Mouse (Mus musculus) kidney, embryonic 15.5 days (tissue): ENCODE results near the gene Rab29. TPM values are rescaled to one million over a fixed set of nuclear protein-coding genes. Genes with fewer than 3 reads are reported as not detected.
"Not testable (repeated sequence)": the region's sequence is repeated elsewhere in the genome, so short reads cannot be mapped to it uniquely, and the experiment has no call there.

Source experiments
- ATAC-seq: fragments of 200-750 bp; cut with Nextera tagmentation; replicated peaks from 2 replicates; pipeline ENCODE4 v1.8.0; 2017; ENCODE audit warnings: moderate TSS enrichment; ENCODE audit not compliant: low FRiP score
- H3K27ac ChIP-seq: fragments of 300-500 bp; sonication (generic); 2 replicates; pipeline ENCODE4 v1.5.1; 2015; ENCODE audit warnings: mild to moderate bottlenecking, inconsistent platforms
- H3K27me3 ChIP-seq: fragments of 300-500 bp; sonication (generic); 2 replicates; pipeline ENCODE4 v1.6.1; 2015; ENCODE audit warnings: inconsistent platforms
- H3K36me3 ChIP-seq: fragments of 300-500 bp; sonication (generic); 2 replicates; pipeline ENCODE4 v1.6.1; 2015; ENCODE audit warnings: inconsistent platforms
- H3K4me1 ChIP-seq: fragments of 300-500 bp; sonication (generic); 2 replicates; pipeline ENCODE4 v1.6.1; 2015; ENCODE audit warnings: inconsistent platforms
- H3K4me2 ChIP-seq: fragments of 300-500 bp; sonication (generic); 2 replicates; pipeline ENCODE4 v1.6.1; 2015; ENCODE audit warnings: moderate library complexity, mild to moderate bottlenecking, inconsistent platforms
- H3K4me3 ChIP-seq: fragments of 300-500 bp; sonication (generic); replicated peaks from 2 replicates; pipeline ENCODE4 v1.5.1; 2015; ENCODE audit warnings: mild to moderate bottlenecking, inconsistent platforms
- H3K9ac ChIP-seq: fragments of 300-500 bp; sonication (generic); 2 replicates; pipeline ENCODE4 v1.6.1; 2015; ENCODE audit warnings: mild to moderate bottlenecking, inconsistent platforms
- H3K9me3 ChIP-seq: fragments of 300-500 bp; sonication (generic); replicated peaks from 2 replicates; pipeline ENCODE4 v1.6.1; 2016; ENCODE audit warnings: inconsistent platforms
- WGBS: fragments of 180-500 bp; shearing (Covaris S2); methylation state at CpG from one replicate; pipeline ENCODE4 v1.1.7; 2015; ENCODE audit warnings: mixed read lengths; 5-methylcytosine and 5-hydroxymethylcytosine counted together
- polyA plus RNA-seq: library from polyadenylated mRNA; unstranded; fragments of >200 nt; fragmentation: Nextera tagmentation; extraction: Ambion mirVana; gene quantifications from 2 replicates; pipeline ENCODE4 v1.2.1, GENCODE M21; 2015

Gene Rab29
- polyA plus RNA-seq, 1 experiment from 2014 or later, result 18.3 TPM

DNA sequence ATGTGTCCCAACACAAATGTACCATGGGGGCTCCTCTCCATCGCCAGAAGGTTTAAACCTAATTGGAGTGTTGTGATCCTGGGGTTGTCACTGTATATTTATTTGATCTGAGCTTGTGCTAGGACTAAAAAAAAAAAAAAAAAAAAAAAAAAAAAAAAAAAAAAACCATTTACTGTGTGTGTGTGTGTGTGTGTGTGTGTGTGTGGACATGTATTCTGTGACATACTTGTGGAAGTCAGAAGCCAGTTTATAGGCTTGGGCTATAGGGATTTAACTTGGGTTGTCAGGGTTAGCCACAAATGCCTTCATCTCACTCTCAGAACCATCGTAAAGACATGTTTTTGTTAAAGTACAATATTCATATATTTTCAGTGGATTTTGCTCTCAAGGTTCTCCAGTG, 2.5 kb downstream of the Rab29 start:
- ATAC-seq, result no peak
- H3K4me3 ChIP-seq, result no peak overlapping the region
- WGBS, result 84% methylated on average over 2 of the region's 2 CpGs

DNA sequence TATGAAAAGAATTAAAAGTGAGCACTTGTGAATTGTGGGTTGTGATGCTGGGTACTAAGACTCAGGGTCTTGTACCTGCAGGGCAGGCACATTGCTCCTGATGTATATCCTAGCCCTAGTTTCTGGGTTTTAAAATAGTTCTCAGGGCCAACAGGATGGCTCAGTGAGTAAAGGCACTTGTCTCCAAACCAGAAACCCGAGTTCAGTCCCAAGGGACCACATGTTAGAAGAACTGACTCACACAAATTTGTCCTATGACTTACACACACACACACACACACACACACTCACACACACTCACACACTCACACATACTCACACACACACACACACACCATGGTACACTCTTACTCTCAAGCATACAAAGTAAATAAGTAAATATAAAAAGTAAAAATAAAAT, 5.8 kb downstream of the Rab29 start:
- Histone ChIP-seq H3K4me1 (peaks cover 3% of the 10 kb centered on the region), H3K4me3 (no peak overlapping the region), H3K9me3 (no peaks in the 10 kb centered on the region), H3K27me3 (no peaks in the 10 kb centered on the region), H3K9ac (no peak overlapping the region), H3K27ac (no peak overlapping the region), H3K36me3 (0 out of 2 replicates have a peak, but pooled peaks cover 2% of the 10 kb centered on the region), H3K4me2 (no peak overlapping the region)
- ATAC-seq, result no peak
- WGBS, result 71% methylated on average over 1 of the region's 1 CpGs

More for the DNA sequence above, 2.5 kb downstream of the Rab29 start:
- H3K27me3 ChIP-seq, result no peaks in the 10 kb centered on the region
- H3K36me3 ChIP-seq, result 0 out of 2 replicates have a peak, but pooled peaks cover 2% of the 10 kb centered on the region
- H3K4me1 ChIP-seq, result peaks cover 8% of the 10 kb centered on the region
- H3K4me2 ChIP-seq, result no peak overlapping the region
- H3K9ac ChIP-seq, result no peak overlapping the region
- no peaks in the 10 kb centered on the region for H3K9me3 ChIP-seq
- no peak overlapping the region for H3K27ac ChIP-seq

DNA sequence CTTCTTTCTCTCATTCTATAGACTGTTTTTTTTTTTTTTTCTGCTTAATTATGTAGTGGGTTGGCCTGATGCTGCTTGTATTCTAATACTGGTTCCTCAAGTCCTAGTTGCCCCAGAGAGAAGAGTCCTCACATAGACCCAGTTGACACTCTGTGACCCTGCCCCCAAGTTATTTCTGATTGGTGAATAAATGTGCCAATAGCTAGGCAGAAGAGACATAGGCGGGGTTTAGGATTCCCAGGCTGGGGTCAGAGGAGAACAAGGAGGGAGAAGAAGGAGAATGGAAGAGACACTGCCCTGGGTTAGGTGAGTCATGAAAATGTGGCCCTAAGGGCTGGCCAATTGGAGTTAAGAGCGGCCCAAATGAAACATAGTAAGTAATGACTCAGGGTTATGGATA, 12.8 kb downstream of the Rab29 start:
- Histone ChIP-seq H3K9me3 (no peaks in the 10 kb centered on the region), H3K4me2 (no peak overlapping the region), H3K27ac (no peak overlapping the region), H3K36me3 (no peaks in the 10 kb centered on the region), H3K9ac (no peak overlapping the region), H3K4me3 (no peak overlapping the region), H3K27me3 (no peaks in the 10 kb centered on the region), H3K4me1 (no peaks in the 10 kb centered on the region)
- 77% methylated on average over 2 of the region's 2 CpGs for WGBS
- ATAC-seq, result no peak

DNA sequence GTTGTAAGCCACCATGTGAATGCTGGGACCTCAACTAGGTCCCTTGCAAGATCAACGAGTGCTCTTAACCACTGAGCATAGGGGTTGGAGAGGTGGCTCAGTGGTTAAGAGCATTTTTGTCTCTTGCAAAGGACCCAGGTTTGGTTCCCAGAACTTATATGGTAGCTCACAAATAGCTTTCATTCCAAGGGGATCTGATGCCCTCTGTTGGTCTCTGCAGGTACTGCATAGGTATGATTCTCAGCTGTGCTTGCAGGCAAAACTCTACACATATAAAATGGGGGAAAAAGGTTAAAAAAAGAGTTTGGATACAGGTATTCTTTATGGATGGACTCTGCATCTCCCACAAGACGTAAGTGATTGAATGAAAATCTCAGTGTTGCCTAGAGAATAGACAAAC, 15.8 kb downstream of the Rab29 start:
- Histone ChIP-seq H3K4me2 (no peak overlapping the region), H3K27me3 (no peaks in the 10 kb centered on the region), H3K9me3 (no peaks in the 10 kb centered on the region), H3K27ac (no peak overlapping the region), H3K4me1 (no peaks in the 10 kb centered on the region), H3K9ac (no peak overlapping the region), H3K36me3 (no peaks in the 10 kb centered on the region), H3K4me3 (no peak overlapping the region)
- WGBS, result 64% methylated on average over 2 of the region's 2 CpGs
- ATAC-seq, result no peak

DNA sequence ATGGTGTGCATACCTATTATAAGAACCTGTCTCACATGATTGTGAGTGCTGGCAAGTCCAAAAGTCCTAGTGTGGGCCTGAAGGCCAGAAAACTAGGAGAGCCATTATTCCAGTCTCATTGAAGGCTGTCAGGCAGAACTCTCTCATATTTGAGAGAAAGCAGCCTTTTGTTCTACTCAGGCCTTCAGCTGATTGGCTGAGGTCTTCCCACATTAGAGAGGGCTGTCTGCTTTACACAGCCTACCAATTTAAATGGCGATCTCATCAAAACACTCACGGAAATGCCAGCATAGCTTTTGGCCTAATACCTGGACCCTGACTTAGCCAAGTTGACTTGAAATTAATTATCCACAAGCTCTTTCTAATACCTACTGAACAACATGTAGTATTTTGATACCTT, 19.1 kb downstream of the Rab29 start:
- 62% methylated on average over 2 of the region's 2 CpGs for WGBS
- Histone ChIP-seq H3K9ac (no peak overlapping the region), H3K27ac (no peak overlapping the region), H3K9me3 (no peaks in the 10 kb centered on the region), H3K4me1 (no peaks in the 10 kb centered on the region), H3K36me3 (no peaks in the 10 kb centered on the region), H3K4me3 (no peak overlapping the region), H3K27me3 (no peaks in the 10 kb centered on the region), H3K4me2 (no peak overlapping the region)
- no peak for ATAC-seq

DNA sequence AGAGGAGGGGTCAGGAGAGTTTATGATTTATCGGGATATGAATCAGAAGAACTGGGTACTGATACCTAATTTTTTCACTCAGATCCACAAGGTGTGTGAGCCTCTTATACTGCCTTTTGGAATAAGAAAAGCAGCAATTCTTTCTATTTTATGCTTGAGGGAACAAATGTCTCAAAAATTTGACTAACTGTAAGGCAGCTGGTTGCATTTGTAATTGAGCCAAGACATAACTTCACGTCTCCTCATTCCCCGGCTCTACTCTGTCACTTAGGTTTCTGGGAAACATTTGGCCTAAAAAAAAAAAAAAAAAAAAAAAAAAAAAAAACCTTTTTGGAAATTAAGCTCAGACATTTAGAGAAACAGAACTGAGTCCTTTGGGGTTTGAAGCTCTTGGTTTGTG, 19.6 kb downstream of the Rab29 start:
- WGBS, result 71% methylated on average over 3 of the region's 3 CpGs
- H3K36me3 ChIP-seq, result no peaks in the 10 kb centered on the region
- H3K4me2 ChIP-seq, result no peak overlapping the region
- H3K4me1 ChIP-seq, result no peaks in the 10 kb centered on the region
- H3K9me3 ChIP-seq, result no peaks in the 10 kb centered on the region
- no peak overlapping the region for H3K4me3 ChIP-seq
- no peak overlapping the region for H3K27ac ChIP-seq
- no peak overlapping the region for H3K9ac ChIP-seq
- no peaks in the 10 kb centered on the region for H3K27me3 ChIP-seq
- no peak for ATAC-seq

DNA sequence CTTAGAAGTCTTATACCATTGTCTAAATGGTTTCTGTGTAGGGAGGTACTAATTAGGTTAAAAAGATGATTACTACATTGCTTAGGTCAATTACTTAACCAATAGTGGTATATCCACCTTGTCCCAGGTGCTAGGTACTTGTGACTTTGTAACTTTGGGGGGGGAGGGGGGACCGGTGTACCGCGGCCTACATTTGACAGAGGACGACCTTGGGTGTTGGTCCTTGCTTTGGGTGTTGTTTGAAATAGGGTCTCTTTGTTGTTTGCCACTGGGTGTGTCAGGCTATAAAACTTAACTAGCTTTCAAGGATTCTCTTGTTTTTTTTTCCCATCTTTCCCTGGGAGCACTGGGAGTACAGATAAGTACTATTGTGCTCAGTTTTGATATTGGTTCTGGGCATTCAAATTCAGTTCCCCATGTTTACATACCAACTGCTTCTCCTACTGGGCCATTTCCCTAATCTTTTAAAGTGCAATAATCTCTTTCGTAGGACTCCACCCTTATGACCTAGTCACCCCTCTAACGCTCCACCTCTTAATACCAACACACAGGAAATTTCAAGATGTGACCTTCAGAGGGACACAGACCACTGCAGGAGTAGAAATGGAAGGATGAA, 23.1 kb downstream of the Rab29 start:
- ATAC-seq, result no peak
- no peaks in the 10 kb centered on the region for H3K27me3 ChIP-seq
- H3K9me3 ChIP-seq, result no peaks in the 10 kb centered on the region
- H3K4me3 ChIP-seq, result no peak overlapping the region
- H3K9ac ChIP-seq, result no peak overlapping the region
- no peaks in the 10 kb centered on the region for H3K4me1 ChIP-seq
- no peak overlapping the region for H3K27ac ChIP-seq
- no peak overlapping the region for H3K4me2 ChIP-seq
- WGBS, result 57% methylated on average over 6 of the region's 6 CpGs
- H3K36me3 ChIP-seq, result no peaks in the 10 kb centered on the region

DNA sequence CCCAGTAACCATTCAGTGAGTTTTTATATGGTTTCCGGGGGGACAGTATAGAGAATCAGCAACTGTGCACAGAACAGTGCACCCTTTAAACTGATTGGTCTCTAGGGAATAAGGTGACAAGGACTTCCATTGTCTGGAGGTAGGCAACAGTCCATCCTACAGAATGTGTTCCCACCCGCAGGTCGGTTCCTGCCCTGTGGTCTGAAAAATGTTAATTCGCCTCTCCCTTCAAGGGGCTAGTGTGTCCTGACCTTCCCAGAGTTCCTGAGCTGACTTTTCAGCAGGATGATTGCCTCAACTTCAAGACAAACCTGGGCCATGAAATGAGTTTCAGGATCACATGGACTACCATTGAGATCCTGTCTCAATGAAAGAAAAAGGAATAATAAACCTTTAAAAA, 24.4 kb downstream of the Rab29 start:
- H3K36me3 ChIP-seq, result no peaks in the 10 kb centered on the region
- H3K9me3 ChIP-seq, result no peaks in the 10 kb centered on the region
- H3K9ac ChIP-seq, result no peak overlapping the region
- H3K4me1 ChIP-seq, result no peaks in the 10 kb centered on the region
- H3K4me2 ChIP-seq, result no peak overlapping the region
- no peak overlapping the region for H3K27ac ChIP-seq
- WGBS, result 77% methylated on average over 4 of the region's 4 CpGs
- peaks cover 2% of the 10 kb centered on the region; the same call in 1 of the 2 replicates for H3K27me3 ChIP-seq
- H3K4me3 ChIP-seq, result no peak overlapping the region
- ATAC-seq, result no peak

DNA sequence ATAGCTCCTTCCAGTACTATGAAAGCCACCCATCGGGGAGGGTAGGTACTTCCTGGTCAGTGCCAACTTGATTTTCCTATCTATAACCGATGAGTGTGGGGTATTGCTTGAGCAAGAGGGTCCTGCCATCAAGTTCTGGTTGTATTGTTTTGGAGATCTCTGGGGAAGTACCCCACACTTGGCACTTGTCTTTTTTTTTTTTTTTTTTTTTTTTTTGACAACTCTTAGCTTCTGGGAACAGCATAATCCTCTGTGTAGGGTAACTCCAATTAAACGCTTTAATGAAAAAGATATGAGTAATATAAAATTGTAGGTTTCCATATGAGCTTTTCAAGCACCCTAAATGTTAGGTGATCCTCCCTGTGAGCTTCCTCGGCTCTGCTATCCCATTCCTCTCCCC, 35.7 kb downstream of the Rab29 start:
- no peaks in the 10 kb centered on the region for H3K9me3 ChIP-seq
- 83% methylated on average over 4 of the region's 4 CpGs for WGBS
- no peaks in the 10 kb centered on the region for H3K4me1 ChIP-seq
- H3K4me2 ChIP-seq, result no peak overlapping the region
- no peak overlapping the region for H3K4me3 ChIP-seq
- no peak overlapping the region for H3K27ac ChIP-seq
- H3K27me3 ChIP-seq, result peaks cover 12% of the 10 kb centered on the region
- H3K9ac ChIP-seq, result no peak overlapping the region
- no peak for ATAC-seq
- H3K36me3 ChIP-seq, result no peaks in the 10 kb centered on the region

DNA sequence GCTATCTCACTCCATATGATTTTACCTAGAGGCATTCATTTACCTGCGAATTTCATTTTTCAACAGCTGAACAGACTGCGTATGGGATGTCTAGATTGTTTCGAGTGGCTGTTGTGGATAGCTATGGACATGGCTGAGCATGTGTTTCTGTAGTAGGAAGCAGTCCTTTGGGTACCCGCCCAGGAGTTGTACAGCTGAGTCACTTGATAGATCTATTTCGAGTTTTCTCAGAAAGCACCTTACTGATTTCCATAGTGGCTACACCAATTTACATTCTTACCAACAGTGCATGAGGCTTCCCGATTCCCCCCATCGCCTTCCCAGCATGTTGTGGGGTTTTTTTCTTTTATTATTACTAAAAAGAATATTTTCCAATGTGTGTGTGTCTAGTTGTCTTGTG, 36.2 kb downstream of the Rab29 start:
- H3K27ac ChIP-seq, result no peak overlapping the region
- 90% methylated on average over 7 of the region's 7 CpGs for WGBS
- H3K4me2 ChIP-seq, result no peak overlapping the region
- no peak for ATAC-seq
- no peaks in the 10 kb centered on the region for H3K4me1 ChIP-seq
- H3K9ac ChIP-seq, result no peak overlapping the region
- H3K27me3 ChIP-seq, result peaks cover 15% of the 10 kb centered on the region
- H3K4me3 ChIP-seq, result no peak overlapping the region
- no peaks in the 10 kb centered on the region for H3K9me3 ChIP-seq
- H3K36me3 ChIP-seq, result no peaks in the 10 kb centered on the region

DNA sequence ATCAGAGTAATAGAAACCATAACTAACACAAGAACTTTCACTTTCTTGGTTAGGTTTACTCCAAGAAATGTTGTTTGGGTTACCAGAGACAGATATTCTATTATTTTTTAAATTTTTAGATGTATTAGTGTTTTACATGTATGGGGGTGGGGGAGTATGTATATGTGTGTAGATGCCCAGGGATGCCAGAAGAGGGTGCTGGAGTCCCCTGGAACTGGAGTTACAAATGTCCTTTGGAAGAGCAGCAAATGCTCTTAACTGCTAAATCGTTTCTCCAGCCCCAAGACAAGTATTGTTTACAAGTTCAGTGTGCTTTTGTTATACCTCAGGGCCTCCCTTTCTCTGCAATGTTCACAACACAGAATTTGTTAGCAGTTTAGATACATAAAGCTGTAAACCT, 38.5 kb downstream of the Rab29 start:
- no peaks in the 10 kb centered on the region for H3K36me3 ChIP-seq
- H3K4me1 ChIP-seq, result 0 out of 2 replicates have a peak, but pooled peaks cover 3% of the 10 kb centered on the region
- H3K27ac ChIP-seq, result no peak overlapping the region
- H3K27me3 ChIP-seq, result peaks cover 24% of the 10 kb centered on the region
- no peaks in the 10 kb centered on the region for H3K9me3 ChIP-seq
- no peak overlapping the region for H3K4me2 ChIP-seq
- 3% methylated on average over 1 of the region's 1 CpGs for WGBS
- no peak overlapping the region for H3K9ac ChIP-seq
- no peak overlapping the region for H3K4me3 ChIP-seq
- ATAC-seq, result no peak

DNA sequence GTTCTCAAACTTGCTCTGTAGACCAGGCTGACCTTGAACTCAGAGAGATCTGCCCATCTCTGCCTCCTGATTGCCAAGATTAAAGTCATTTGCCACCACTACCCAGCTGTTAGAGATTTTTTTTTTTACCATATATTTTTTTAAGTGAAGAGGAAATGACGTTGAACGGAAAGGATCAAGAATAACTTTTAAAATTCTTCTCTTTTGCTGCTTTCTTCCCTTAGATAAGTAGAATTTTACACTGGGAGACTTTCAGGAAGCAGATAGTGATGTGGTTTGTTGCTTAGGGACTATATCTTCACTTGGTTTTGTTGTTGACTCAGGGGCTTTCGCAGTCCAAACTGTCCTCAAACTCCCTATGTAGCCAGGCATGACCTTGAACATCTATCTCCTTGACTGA, 41.4 kb downstream of the Rab29 start:
- Histone ChIP-seq H3K4me2 (no peak overlapping the region), H3K9ac (no peak overlapping the region), H3K4me1 (peaks cover 17% of the 10 kb centered on the region), H3K4me3 (no peak overlapping the region), H3K9me3 (no peaks in the 10 kb centered on the region), H3K36me3 (no peaks in the 10 kb centered on the region), H3K27me3 (peaks cover 24% of the 10 kb centered on the region), H3K27ac (no peak overlapping the region)
- 91% methylated on average over 3 of the region's 3 CpGs for WGBS
- ATAC-seq, result no peak

DNA sequence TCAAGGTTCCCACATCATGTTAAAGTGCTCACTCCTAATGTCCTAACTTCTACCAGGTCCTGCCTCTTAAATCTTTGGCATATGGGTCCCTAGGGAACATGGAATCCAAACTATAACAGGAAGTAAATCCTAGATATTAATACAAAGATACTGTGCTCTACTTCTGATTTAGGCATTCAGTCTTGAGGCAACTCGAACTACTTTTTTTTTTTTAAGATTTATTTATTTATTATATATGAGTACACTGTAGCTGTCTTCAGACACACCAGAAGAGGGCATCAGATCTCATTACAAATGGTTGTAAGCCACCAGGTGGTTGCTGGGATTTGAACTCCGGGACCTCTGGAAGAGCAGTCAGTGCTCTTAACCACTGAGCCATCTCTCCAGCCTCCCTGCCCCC, 42.2 kb downstream of the Rab29 start:
- not testable (repeated sequence) for ATAC-seq, H3K4me2 ChIP-seq, H3K27ac ChIP-seq, H3K9ac ChIP-seq, H3K4me3 ChIP-seq, H3K9me3 ChIP-seq, H3K36me3 ChIP-seq
- 91% methylated on average over 2 of the region's 2 CpGs for WGBS
- Histone ChIP-seq H3K4me1 (peaks cover 18% of the 10 kb centered on the region), H3K27me3 (peaks cover 24% of the 10 kb centered on the region)
